Mouse (Mus musculus) small intestine, adult 2 months (tissue): ENCODE data around the gene Csrp3. TPM values are rescaled to one million over a fixed set of nuclear protein-coding genes. Genes with fewer than 3 reads are reported as not detected.

Source experiments
- H3K27ac ChIP-seq: fragments of 200-500 bp; 2 replicates; pipeline ENCODE4 v1.5.1; 2012; ENCODE audit warnings: low read depth, low read length, control low read depth, inconsistent platforms; ENCODE audit not compliant: insufficient read depth
- H3K27me3 ChIP-seq: fragments of 200-500 bp; 2 replicates; pipeline ENCODE4 v1.6.1; 2012; ENCODE audit warnings: mild to moderate bottlenecking, moderate library complexity, low read length, inconsistent platforms; ENCODE audit not compliant: control insufficient read depth, insufficient read depth
- H3K36me3 ChIP-seq: fragments of 200-500 bp; 2 replicates; pipeline ENCODE4 v1.6.1; 2012; ENCODE audit warnings: mild to moderate bottlenecking, low read length, control low read depth, inconsistent platforms; ENCODE audit not compliant: control insufficient read depth, insufficient read depth
- H3K4me1 ChIP-seq: fragments of 200-500 bp; 2 replicates; pipeline ENCODE4 v1.6.1; 2012; ENCODE audit warnings: low read length, inconsistent platforms, mixed read lengths; ENCODE audit not compliant: control insufficient read depth, insufficient read depth, insufficient read length
- H3K4me3 ChIP-seq: fragments of 200-500 bp; 2 replicates; pipeline ENCODE4 v1.5.1; 2012; ENCODE audit warnings: low read depth, mild to moderate bottlenecking, control low read depth, inconsistent platforms, low read length, moderate library complexity
- CTCF ChIP-seq: fragments of 200-500 bp; IDR thresholded peaks from 2 replicates; pipeline ENCODE4 v1.5.1; 2012; ENCODE audit warnings: low read depth, mild to moderate bottlenecking, control low read depth, inconsistent platforms, low read length, moderate library complexity, mixed read lengths; ENCODE audit not compliant: insufficient replicate concordance, insufficient read length; ENCODE audit errors: extremely low read depth
- POLR2A ChIP-seq: fragments of 200-500 bp; IDR thresholded peaks from 2 replicates; pipeline ENCODE4 v1.6.1; 2012; ENCODE audit warnings: low read depth, mild to moderate bottlenecking, control low read depth, inconsistent platforms, low read length, moderate library complexity
- WGBS: fragments of 180-500 bp; shearing (Covaris S2); methylation state at CpG from one replicate; pipeline ENCODE4 v1.1.7; 2018; 5-methylcytosine and 5-hydroxymethylcytosine counted together
- polyA plus RNA-seq: library from polyadenylated mRNA; depleted of rRNA; stranded (reverse); fragments of >200 nt; gene quantifications from 2 replicates; pipeline ENCODE4 v1.2.3, GENCODE M21; 2012

Csrp3 gene
- polyA plus RNA-seq, 1 experiment = not detected

DNA sequence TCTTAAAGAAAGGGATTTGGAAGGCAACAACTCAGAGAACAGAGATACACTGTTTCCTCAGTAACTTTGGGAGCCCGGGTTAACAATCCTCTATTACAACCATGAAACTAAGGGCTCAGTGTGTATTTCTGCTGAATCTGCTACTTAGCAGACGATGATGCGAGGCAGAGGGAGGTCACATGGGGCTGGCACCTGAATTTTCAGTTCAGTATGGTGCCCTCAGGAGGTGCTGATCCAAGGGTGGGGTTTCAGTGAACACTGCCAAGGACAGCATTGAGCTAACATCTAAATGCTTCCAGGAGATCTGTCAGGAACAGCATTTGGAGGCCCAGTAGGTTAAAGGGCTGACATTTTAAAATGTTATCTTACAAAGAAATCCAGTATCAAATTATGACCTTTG lies 31.7 kb upstream of the Csrp3 start:
- 28% methylated on average over 3 of the region's 3 CpGs for WGBS
- Histone ChIP-seq H3K27ac (peak overlapping the region; percentile 10; the same call in 1 of the 2 replicates), H3K36me3 (peaks cover 5% of the 10 kb centered on the region; the same call in 1 of the 2 replicates), H3K4me1 (peaks cover 16% of the 10 kb centered on the region; the same call in 1 of the 2 replicates), H3K4me3 (peak overlapping the region; percentile 22; the same call in 1 of the 2 replicates), H3K27me3 (0 out of 2 replicates have a peak, but pooled peaks cover 2% of the 10 kb centered on the region)
- TF ChIP-seq CTCF (no peak), POLR2A (no peak)

DNA sequence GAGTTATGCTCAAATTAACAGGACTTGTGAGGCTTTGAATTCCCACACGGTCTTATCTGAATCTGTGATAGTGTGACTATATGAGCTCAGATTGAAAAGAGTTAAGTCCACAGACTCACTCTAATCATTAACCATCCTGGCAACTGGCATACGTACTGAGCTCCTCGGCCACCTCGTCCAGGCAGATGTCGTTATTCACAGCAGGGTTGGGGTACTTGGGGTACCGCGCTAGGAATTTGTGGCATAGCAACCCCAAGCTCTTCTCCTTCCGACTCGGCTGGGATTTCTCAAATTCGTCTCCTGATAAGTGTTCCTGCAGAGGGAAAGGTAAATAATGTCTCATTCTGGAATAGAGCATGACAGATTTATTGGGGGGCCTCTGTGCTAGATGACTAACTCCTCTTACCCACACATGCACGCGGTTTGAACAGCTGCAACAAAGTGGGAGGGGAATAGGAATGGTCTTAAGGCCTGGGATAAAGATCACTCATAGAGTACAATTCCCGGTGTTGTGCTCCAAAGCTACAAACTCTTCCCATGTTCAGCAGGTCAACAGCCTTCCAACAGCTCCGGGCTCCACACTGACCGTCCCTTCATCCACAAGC lies 30.1 kb upstream of the Csrp3 start:
- TF ChIP-seq CTCF (no peak), POLR2A (no peak)
- H3K4me3 ChIP-seq = peak overlapping the region; percentile 46
- H3K27me3 ChIP-seq = 0 out of 2 replicates have a peak, but pooled peaks cover 2% of the 10 kb centered on the region
- peaks cover 8% of the 10 kb centered on the region; the same call in 1 of the 2 replicates for H3K36me3 ChIP-seq
- H3K4me1 ChIP-seq = peaks cover 16% of the 10 kb centered on the region; the same call in 1 of the 2 replicates
- WGBS = 26% methylated on average over 15 of the region's 15 CpGs
- peak overlapping the region; percentile 59 for H3K27ac ChIP-seq

DNA sequence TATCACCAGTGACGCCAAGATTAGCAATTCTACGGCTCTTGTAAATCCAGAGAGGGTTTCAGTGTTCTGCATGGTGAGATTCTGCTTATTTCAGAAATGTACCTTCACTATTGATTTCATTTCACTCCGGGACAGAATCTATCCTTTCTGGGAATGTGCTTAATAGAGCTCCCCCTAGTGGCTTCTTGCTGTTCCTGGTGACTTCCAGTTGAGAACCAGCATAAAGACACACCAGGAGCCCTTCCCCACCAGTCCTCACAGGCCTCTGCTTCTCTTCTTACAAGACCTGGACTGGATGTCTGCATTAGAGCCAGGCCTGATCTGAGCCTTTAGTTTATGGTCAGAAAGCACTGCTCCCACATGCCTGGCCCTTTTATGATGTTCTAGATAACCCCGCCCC lies 28.7 kb upstream of the Csrp3 start:
- TF ChIP-seq POLR2A = no peak
- peak; percentile 59; the same call in 1 of the 2 replicates for TF ChIP-seq CTCF
- H3K4me3 ChIP-seq = no peak overlapping the region
- 49% methylated on average over 4 of the region's 4 CpGs for WGBS
- H3K27ac ChIP-seq = no peak overlapping the region
- peaks cover 12% of the 10 kb centered on the region; the same call in 1 of the 2 replicates for H3K4me1 ChIP-seq
- H3K36me3 ChIP-seq = peaks cover 11% of the 10 kb centered on the region
- H3K27me3 ChIP-seq = no peaks in the 10 kb centered on the region

DNA sequence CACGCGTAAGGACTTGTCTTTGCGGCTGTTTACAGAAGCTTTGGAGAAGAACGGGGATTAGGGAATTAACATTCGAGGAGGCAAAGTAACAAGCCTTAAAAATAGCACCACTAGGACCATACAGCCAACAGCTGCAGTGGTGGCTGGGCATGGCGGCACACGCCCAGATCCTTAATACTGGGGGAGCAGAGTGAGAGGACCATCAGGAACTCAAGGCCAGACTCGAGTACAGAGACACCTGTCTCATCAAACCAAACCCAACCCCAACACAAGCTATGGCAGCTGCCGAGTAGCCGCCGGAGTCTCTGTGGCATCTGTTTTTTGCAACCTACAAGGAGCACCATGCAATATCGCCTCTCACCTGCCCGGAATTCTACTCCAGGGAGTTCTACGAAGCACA lies 27.3 kb upstream of the Csrp3 start:
- Histone ChIP-seq H3K27me3 (no peaks in the 10 kb centered on the region), H3K36me3 (peaks cover 17% of the 10 kb centered on the region), H3K27ac (no peak overlapping the region), H3K4me1 (peaks cover 9% of the 10 kb centered on the region; the same call in 1 of the 2 replicates), H3K4me3 (no peak overlapping the region)
- WGBS = 96% methylated on average over 14 of the region's 14 CpGs
- TF ChIP-seq CTCF = no peak
- no peak for TF ChIP-seq POLR2A

DNA sequence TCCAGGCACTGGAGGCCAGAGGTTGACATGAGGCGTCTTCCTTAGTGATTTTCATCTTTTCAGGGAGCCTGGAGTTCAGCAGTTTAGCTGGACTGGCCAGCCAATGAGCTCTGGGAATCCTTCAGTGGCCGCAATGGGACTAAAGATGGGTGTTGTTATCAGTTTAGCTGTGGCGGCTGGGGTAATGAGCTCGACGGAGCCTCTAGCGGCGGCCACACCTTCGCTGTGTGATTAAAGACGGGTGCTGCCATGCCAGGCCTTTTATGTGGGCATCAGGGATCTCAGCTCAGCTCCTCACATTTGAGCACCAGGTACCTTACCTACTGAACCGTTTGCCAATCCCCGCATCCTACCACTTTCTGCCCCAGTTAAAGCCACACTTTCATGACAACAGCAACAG lies 23.5 kb upstream of the Csrp3 start:
- no peak for TF ChIP-seq POLR2A
- TF ChIP-seq CTCF = no peak
- Histone ChIP-seq H3K4me1 (peaks cover 2% of the 10 kb centered on the region; the same call in 1 of the 2 replicates), H3K27ac (no peak overlapping the region), H3K4me3 (no peak overlapping the region), H3K36me3 (peaks cover 32% of the 10 kb centered on the region), H3K27me3 (no peaks in the 10 kb centered on the region)
- 72% methylated on average over 11 of the region's 11 CpGs for WGBS

DNA sequence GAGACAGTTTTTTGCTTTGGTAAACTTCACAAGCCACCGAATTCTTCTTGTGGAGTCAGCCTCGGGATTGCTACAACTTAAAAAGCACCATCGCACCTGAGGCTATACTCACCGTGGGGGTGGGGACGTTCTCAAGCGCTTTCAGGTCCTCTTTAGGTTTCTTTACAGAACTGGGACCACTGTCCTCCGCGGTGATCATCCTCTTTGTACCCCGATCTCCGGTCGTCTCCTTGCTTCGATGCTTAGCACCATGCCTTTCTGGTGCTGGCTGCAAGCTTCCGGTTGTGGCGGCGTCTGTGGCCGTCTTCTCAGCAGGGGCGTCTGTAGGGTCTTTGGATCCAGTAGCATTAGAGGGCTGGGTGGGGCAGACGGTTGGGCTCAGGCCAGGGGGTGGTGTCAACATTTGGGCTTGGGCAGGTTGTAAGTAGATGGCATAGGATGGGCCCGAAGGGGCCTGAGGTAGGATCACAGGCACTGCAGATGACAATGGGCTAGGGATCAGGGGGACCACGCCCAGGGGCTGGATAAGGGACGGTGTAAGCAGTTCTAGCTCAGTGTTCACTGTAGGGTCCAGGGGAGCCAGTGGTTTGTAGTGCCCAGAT lies 22.8 kb upstream of the Csrp3 start:
- Histone ChIP-seq H3K4me1 (no peaks in the 10 kb centered on the region), H3K4me3 (no peak overlapping the region), H3K36me3 (peaks cover 34% of the 10 kb centered on the region), H3K27me3 (no peaks in the 10 kb centered on the region), H3K27ac (no peak overlapping the region)
- WGBS = 95% methylated on average over 21 of the region's 21 CpGs
- TF ChIP-seq CTCF = no peak
- no peak for TF ChIP-seq POLR2A

DNA sequence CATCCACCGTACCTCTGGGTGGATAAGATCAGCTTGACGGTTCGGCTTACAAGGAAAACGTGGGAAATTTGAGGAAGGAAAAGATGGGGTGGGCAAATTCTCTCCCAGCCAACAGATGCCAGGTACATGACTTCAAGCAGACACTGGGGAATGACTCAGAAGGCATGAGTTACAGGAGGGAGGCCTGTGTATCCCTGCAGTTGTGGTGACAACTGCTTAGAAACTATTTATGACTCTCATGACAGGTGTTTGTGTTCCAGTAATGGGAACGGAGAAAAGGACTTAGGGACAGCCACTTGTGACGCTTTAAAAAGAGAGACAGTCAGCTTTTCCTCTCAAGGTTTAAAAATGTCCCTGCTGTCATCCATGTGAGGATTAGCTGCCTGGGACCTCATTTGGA lies 22.3 kb upstream of the Csrp3 start:
- TF ChIP-seq CTCF (no peak), POLR2A (no peak)
- Histone ChIP-seq H3K4me1 (no peaks in the 10 kb centered on the region), H3K27ac (no peak overlapping the region), H3K36me3 (peaks cover 35% of the 10 kb centered on the region), H3K4me3 (no peak overlapping the region), H3K27me3 (no peaks in the 10 kb centered on the region)
- 88% methylated on average over 6 of the region's 6 CpGs for WGBS
